Mouse (Mus musculus): Measurements from ENCODE around the gene Crabp1. TPM values are rescaled to one million over a fixed set of nuclear protein-coding genes. Genes with fewer than 3 reads are reported as not detected.

Crabp1 gene
- polyA plus RNA-seq, 1 experiment from 2014 or later, result 103 TPM

GRCm38 (mm10) chr9:54734639-54735252, 29.8 kb upstream of the Crabp1 start:
- H3K4me2 ChIP-seq (replicated peaks; ENCODE audit: low read depth, low read length), result peak overlapping the region; percentile 76
- H3K36me3 ChIP-seq (ENCODE audit: control insufficient read depth, insufficient read depth, low read length), result peaks cover 9% of the 10 kb centered on the region; the same call in 1 of the 2 replicates
- peak overlapping the region; percentile 85 for H3K4me3 ChIP-seq (ENCODE audit: low read length)
- H3K9ac ChIP-seq (ENCODE audit: low read depth, low read length), result peak overlapping the region; percentile 80; the same call in 1 of the 2 replicates
- H3K27me3 ChIP-seq (ENCODE audit: control insufficient read depth, insufficient read depth, low read length), result no peaks in the 10 kb centered on the region
- 17% methylated on average over 11 of the region's 11 CpGs for WGBS
- H3K27ac ChIP-seq (ENCODE audit: low read depth, low read length), result no peak overlapping the region
- ATAC-seq (ENCODE audit: low FRiP score, low TSS enrichment), result no peak
- peaks cover 9% of the 10 kb centered on the region for H3K4me1 ChIP-seq (ENCODE audit: control insufficient read depth, insufficient read depth, low read length)
- H3K9me3 ChIP-seq (ENCODE audit: control insufficient read depth, low read length), result no peaks in the 10 kb centered on the region

- H3K4me2 ChIP-seq (replicated peaks; ENCODE audit: low read depth, low read length), result no peak overlapping the region
- peaks cover 9% of the 10 kb centered on the region for H3K4me1 ChIP-seq (ENCODE audit: control insufficient read depth, insufficient read depth, low read length)
- WGBS, result 19% methylated on average over 9 of the region's 9 CpGs
Measured at GRCm38 (mm10) chr9:54736284-54736701, 28.3 kb upstream of the Crabp1 start.

GRCm38 (mm10) chr9:54738376-54738775, 26.2 kb upstream of the Crabp1 start:
- H3K4me3 ChIP-seq (ENCODE audit: low read length), result no peak overlapping the region
- H3K4me1 ChIP-seq (ENCODE audit: control insufficient read depth, insufficient read depth, low read length), result peaks cover 4% of the 10 kb centered on the region
- no peak overlapping the region for H3K27ac ChIP-seq (ENCODE audit: low read depth, low read length)
- H3K36me3 ChIP-seq (ENCODE audit: control insufficient read depth, insufficient read depth, low read length), result no peaks in the 10 kb centered on the region
- no peaks in the 10 kb centered on the region for H3K9me3 ChIP-seq (ENCODE audit: control insufficient read depth, low read length)
- WGBS, result 26% methylated on average over 3 of the region's 3 CpGs
- no peak overlapping the region for H3K4me2 ChIP-seq (replicated peaks; ENCODE audit: low read depth, low read length)
- ATAC-seq (ENCODE audit: low FRiP score, low TSS enrichment), result no peak; the same call in 1 of the 2 replicates
- no peak overlapping the region for H3K9ac ChIP-seq (ENCODE audit: low read depth, low read length)
- no peaks in the 10 kb centered on the region for H3K27me3 ChIP-seq (ENCODE audit: control insufficient read depth, insufficient read depth, low read length)

More at GRCm38 (mm10) chr9:54736284-54736701, 28.3 kb upstream of the Crabp1 start:
- Histone ChIP-seq H3K27ac (ENCODE audit: low read depth, low read length) (no peak overlapping the region), H3K27me3 (ENCODE audit: control insufficient read depth, insufficient read depth, low read length) (no peaks in the 10 kb centered on the region), H3K9me3 (ENCODE audit: control insufficient read depth, low read length) (no peaks in the 10 kb centered on the region), H3K9ac (ENCODE audit: low read depth, low read length) (no peak overlapping the region), H3K36me3 (ENCODE audit: control insufficient read depth, insufficient read depth, low read length) (no peaks in the 10 kb centered on the region), H3K4me3 (ENCODE audit: low read length) (no peak overlapping the region)
- ATAC-seq (ENCODE audit: low FRiP score, low TSS enrichment), result 0 out of 2 replicates have a peak, but pooled peaks have one; percentile 2

GRCm38 (mm10) chr9:54743891-54744290, 20.7 kb upstream of the Crabp1 start:
- 78% methylated on average over 4 of the region's 4 CpGs for WGBS
- no peak overlapping the region for H3K9ac ChIP-seq (ENCODE audit: low read depth, low read length)
- H3K9me3 ChIP-seq (ENCODE audit: control insufficient read depth, low read length), result no peaks in the 10 kb centered on the region
- H3K4me1 ChIP-seq (ENCODE audit: control insufficient read depth, insufficient read depth, low read length), result no peaks in the 10 kb centered on the region
- no peak overlapping the region for H3K4me3 ChIP-seq (ENCODE audit: low read length)
- no peak for ATAC-seq (ENCODE audit: low FRiP score, low TSS enrichment)
- no peak overlapping the region for H3K27ac ChIP-seq (ENCODE audit: low read depth, low read length)
- H3K4me2 ChIP-seq (replicated peaks; ENCODE audit: low read depth, low read length), result no peak overlapping the region
- H3K36me3 ChIP-seq (ENCODE audit: control insufficient read depth, insufficient read depth, low read length), result no peaks in the 10 kb centered on the region
- no peaks in the 10 kb centered on the region for H3K27me3 ChIP-seq (ENCODE audit: control insufficient read depth, insufficient read depth, low read length)

- Histone ChIP-seq H3K4me2 (replicated peaks; ENCODE audit: low read depth, low read length) (no peak overlapping the region), H3K9ac (ENCODE audit: low read depth, low read length) (no peak overlapping the region), H3K4me1 (ENCODE audit: control insufficient read depth, insufficient read depth, low read length) (no peaks in the 10 kb centered on the region), H3K36me3 (ENCODE audit: control insufficient read depth, insufficient read depth, low read length) (no peaks in the 10 kb centered on the region), H3K27me3 (ENCODE audit: control insufficient read depth, insufficient read depth, low read length) (no peaks in the 10 kb centered on the region), H3K9me3 (ENCODE audit: control insufficient read depth, low read length) (no peaks in the 10 kb centered on the region), H3K4me3 (ENCODE audit: low read length) (no peak overlapping the region), H3K27ac (ENCODE audit: low read depth, low read length) (no peak overlapping the region)
- 0 out of 2 replicates have a peak, but pooled peaks have one; percentile 30 for ATAC-seq (ENCODE audit: low FRiP score, low TSS enrichment)
- WGBS, result 38% methylated on average over 13 of the region's 13 CpGs
Measured at GRCm38 (mm10) chr9:54745740-54746370, 18.7 kb upstream of the Crabp1 start.

- H3K27me3 ChIP-seq (ENCODE audit: control insufficient read depth, insufficient read depth, low read length), result no peaks in the 10 kb centered on the region; the same call in 1 of the 2 replicates
- no peak overlapping the region for H3K9ac ChIP-seq (ENCODE audit: low read depth, low read length)
- no peak for ATAC-seq (ENCODE audit: low FRiP score, low TSS enrichment)
- H3K36me3 ChIP-seq (ENCODE audit: control insufficient read depth, insufficient read depth, low read length), result no peaks in the 10 kb centered on the region
- H3K9me3 ChIP-seq (ENCODE audit: control insufficient read depth, low read length), result no peaks in the 10 kb centered on the region
- H3K4me3 ChIP-seq (ENCODE audit: low read length), result no peak overlapping the region
- no peak overlapping the region for H3K4me2 ChIP-seq (replicated peaks; ENCODE audit: low read depth, low read length)
- H3K4me1 ChIP-seq (ENCODE audit: control insufficient read depth, insufficient read depth, low read length), result no peaks in the 10 kb centered on the region
- H3K27ac ChIP-seq (ENCODE audit: low read depth, low read length), result no peak overlapping the region
- WGBS, result 79% methylated on average over 7 of the region's 7 CpGs
Measured at GRCm38 (mm10) chr9:54750215-54750981, 14.2 kb upstream of the Crabp1 start.

GRCm38 (mm10) chr9:54751684-54752083, 12.9 kb upstream of the Crabp1 start:
- Histone ChIP-seq H3K36me3 (ENCODE audit: control insufficient read depth, insufficient read depth, low read length) (no peaks in the 10 kb centered on the region), H3K4me3 (ENCODE audit: low read length) (no peak overlapping the region), H3K4me1 (ENCODE audit: control insufficient read depth, insufficient read depth, low read length) (no peaks in the 10 kb centered on the region), H3K27ac (ENCODE audit: low read depth, low read length) (no peak overlapping the region), H3K27me3 (ENCODE audit: control insufficient read depth, insufficient read depth, low read length) (no peaks in the 10 kb centered on the region; the same call in 1 of the 2 replicates), H3K9me3 (ENCODE audit: control insufficient read depth, low read length) (no peaks in the 10 kb centered on the region), H3K9ac (ENCODE audit: low read depth, low read length) (no peak overlapping the region), H3K4me2 (replicated peaks; ENCODE audit: low read depth, low read length) (no peak overlapping the region)
- ATAC-seq (ENCODE audit: low FRiP score, low TSS enrichment), result no peak
- 90% methylated on average over 2 of the region's 2 CpGs for WGBS

- Histone ChIP-seq H3K9me3 (ENCODE audit: control insufficient read depth, low read length) (no peaks in the 10 kb centered on the region), H3K9ac (ENCODE audit: low read depth, low read length) (no peak overlapping the region; the same call in 1 of the 2 replicates), H3K4me1 (ENCODE audit: control insufficient read depth, insufficient read depth, low read length) (no peaks in the 10 kb centered on the region), H3K4me3 (ENCODE audit: low read length) (no peak overlapping the region), H3K4me2 (replicated peaks; ENCODE audit: low read depth, low read length) (no peak overlapping the region), H3K36me3 (ENCODE audit: control insufficient read depth, insufficient read depth, low read length) (no peaks in the 10 kb centered on the region), H3K27me3 (ENCODE audit: control insufficient read depth, insufficient read depth, low read length) (no peaks in the 10 kb centered on the region; the same call in 1 of the 2 replicates), H3K27ac (ENCODE audit: low read depth, low read length) (no peak overlapping the region)
- no peak for ATAC-seq (ENCODE audit: low FRiP score, low TSS enrichment)
- 17% methylated on average over 21 of the region's 21 CpGs for WGBS
Measured at GRCm38 (mm10) chr9:54752201-54752943, 12.2 kb upstream of the Crabp1 start.

Measured in kidney, embryonic 14.5 days (tissue).